In the genomic region with DNA sequence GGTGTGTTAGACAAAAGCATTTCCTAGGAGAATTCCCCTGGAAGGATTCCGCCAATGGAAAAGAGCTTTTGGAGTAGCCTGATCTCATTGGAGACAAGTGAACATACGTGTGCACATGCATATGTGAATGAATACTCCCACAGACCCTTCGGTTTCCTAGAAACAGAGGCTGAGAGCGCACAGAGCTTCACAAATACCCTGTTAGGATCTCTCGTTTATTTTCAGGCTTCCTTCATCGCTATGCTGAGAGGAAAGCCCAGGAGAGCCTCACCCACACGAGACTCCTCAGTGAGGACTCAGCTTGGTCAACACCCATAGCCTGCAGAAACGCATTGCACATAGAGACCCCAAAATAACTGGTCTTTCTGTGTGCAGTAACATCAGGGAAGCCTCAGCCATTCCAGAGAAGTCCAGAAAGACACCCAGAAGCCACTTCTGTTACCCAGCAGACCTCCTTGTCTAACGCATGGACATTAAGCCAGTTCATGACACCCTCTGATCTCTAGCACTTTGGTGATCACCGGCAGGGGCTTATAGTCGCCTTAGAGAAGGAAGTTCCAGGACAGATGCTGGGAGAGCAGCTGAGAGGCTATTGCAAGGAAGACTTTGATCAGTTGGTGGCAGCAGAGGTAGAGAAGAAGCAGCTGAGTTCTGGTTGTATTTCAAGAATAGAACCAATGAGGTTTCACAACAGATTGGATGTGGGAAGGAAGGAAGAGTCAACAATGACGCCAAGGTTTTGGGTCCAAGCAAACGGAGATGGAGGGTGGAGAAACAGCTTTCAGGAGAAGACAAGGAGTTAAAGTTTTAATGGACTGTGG, we compare ENCODE assay signal across 9 mouse cellular contexts. TPM values are rescaled to one million over a fixed set of nuclear protein-coding genes. Genes with fewer than 3 reads are reported as not detected.
DNase-seq lines count a peak whose midpoint lies in the region; ATAC-seq and TF ChIP-seq lines count a peak whose summit lies in the region.
"Had no signal": no experiment of that assay in that cellular context is flagged by ENCODE, and none has a peak within 500 bp of the region (broad histone marks: within the 10 kb centered on the region; RNA-seq: fewer than 3 reads in every experiment).

No protein-coding gene starts in this region.

- CTCF ChIA-PET in Patski (lab: Charles Lee): interaction anchor here (0.7 to 5.1 kb wide), 13 partner anchors 9 to 284 kb away, joined by 3 to 40 read pairs (median 3); no protein-coding TSS in a partner anchor

- no peak for ATAC-seq in heart, embryonic 12.5 days (ENCODE audit: insufficient number of reproducible peaks, low FRiP score)
- no peak for ATAC-seq in Patski
- 0 out of 2 replicates have a peak, but pooled peaks have one; percentile 10 for ATAC-seq in heart, embryonic 16.5 days (replicated peaks; ENCODE audit: extremely low read depth, insufficient read depth, low FRiP score)
- 0 out of 2 replicates have a peak, but pooled peaks have one; percentile 17 for ATAC-seq in midbrain, embryonic 14.5 days (ENCODE audit: low FRiP score, low TSS enrichment)

- in situ Hi-C loops in Patski (cut with MboI; ENCODE audit: low pct_unique_long_range_greater_than_20kb): loop anchor here (5.0 to 10.0 kb wide), 2 partner anchors 223 to 530 kb away; no protein-coding TSS in a partner anchor

- H3K9me3 ChIP-seq in heart, embryonic 12.5 days (replicated peaks): no peaks in the 10 kb centered on the region
- no peaks in the 10 kb centered on the region for H3K9me3 ChIP-seq in heart, embryonic 16.5 days (replicated peaks; ENCODE audit: control insufficient read depth, low read length)
- no peaks in the 10 kb centered on the region for H3K9me3 ChIP-seq in midbrain, embryonic 14.5 days (ENCODE audit: control insufficient read depth, low read length)

- no peaks in the 10 kb centered on the region for H3K27me3 ChIP-seq in heart, embryonic 12.5 days (replicated peaks)
- no peaks in the 10 kb centered on the region for H3K27me3 ChIP-seq in Patski
- no peaks in the 10 kb centered on the region for H3K27me3 ChIP-seq in heart, embryonic 16.5 days (ENCODE audit: control insufficient read depth, insufficient read depth, low read length)
- H3K27me3 ChIP-seq in midbrain, embryonic 14.5 days (ENCODE audit: control insufficient read depth, insufficient read depth, low read length): no peaks in the 10 kb centered on the region

- POLR2A ChIA-PET in Patski (lab: Charles Lee): interaction anchor here (0.5 to 1.0 kb wide), 3 partner anchors 20 to 202 kb away, joined by 3 to 4 read pairs (median 3); no protein-coding TSS in a partner anchor

- no peak overlapping the region for H3K27ac ChIP-seq in heart, embryonic 12.5 days (ENCODE audit: poor library complexity, severe bottlenecking)
- no peak overlapping the region for H3K27ac ChIP-seq in heart, embryonic 16.5 days (ENCODE audit: low read length)
- peak overlapping the region; percentile 88 for H3K27ac ChIP-seq in layer of hippocampus, adult 2 months
- peak overlapping the region; percentile 80 for H3K27ac ChIP-seq in midbrain, embryonic 14.5 days (replicated peaks; ENCODE audit: low read depth, low read length)

- H3K4me2 ChIP-seq in heart, embryonic 12.5 days: no peak overlapping the region
- H3K4me2 ChIP-seq in heart, embryonic 16.5 days (ENCODE audit: low read depth, low read length): no peak overlapping the region
- H3K4me2 ChIP-seq in midbrain, embryonic 14.5 days (ENCODE audit: low read length): no peak overlapping the region

- WGBS in heart, embryonic 12.5 days: 54% methylated on average over 13 of the region's 13 CpGs
- WGBS in heart, embryonic 16.5 days: 49% methylated on average over 13 of the region's 13 CpGs
- WGBS in midbrain, embryonic 14.5 days: 65% methylated on average over 13 of the region's 13 CpGs

- DNase-seq in heart, adult 11 months: peak; percentile 89
- DNase-seq in Patski (ENCODE audit: low read depth, low spot score): peak; percentile 6
- DNase-seq in layer of hippocampus, adult 2 months (ENCODE audit: low spot score in 2 of 2): peak; percentile 44 to 78
- peak; percentile 67 for DNase-seq in midbrain, embryonic 14.5 days
- peak; percentile 32 to 45 for DNase-seq in thymus, postnatal 36 days
- no peak for DNase-seq in spleen, postnatal 36 days (ENCODE audit: low spot score in 2 of 2)

- H3K4me3 ChIP-seq in heart, embryonic 12.5 days: no peak overlapping the region
- no peak overlapping the region for H3K4me3 ChIP-seq in heart, embryonic 16.5 days (ENCODE audit: low read length)
- H3K4me3 ChIP-seq in layer of hippocampus, adult 2 months: peak overlapping the region; percentile 26; the same call in 1 of the 2 replicates
- no peak overlapping the region for H3K4me3 ChIP-seq in midbrain, embryonic 14.5 days (replicated peaks; ENCODE audit: low read depth, low read length)

- no peak overlapping the region for H3K9ac ChIP-seq in heart, embryonic 12.5 days
- H3K9ac ChIP-seq in heart, embryonic 16.5 days (ENCODE audit: low read length): no peak overlapping the region
- no peak overlapping the region for H3K9ac ChIP-seq in midbrain, embryonic 14.5 days (replicated peaks; ENCODE audit: low read length)

- H3K36me3 ChIP-seq in heart, embryonic 12.5 days: no peaks in the 10 kb centered on the region
- H3K36me3 ChIP-seq in heart, embryonic 16.5 days (ENCODE audit: control insufficient read depth, insufficient read depth): no peaks in the 10 kb centered on the region
- H3K36me3 ChIP-seq in midbrain, embryonic 14.5 days (ENCODE audit: control insufficient read depth, insufficient read depth, low read length): no peaks in the 10 kb centered on the region

- peak; percentile 76 for TF ChIP-seq CTCF in Patski (IDR thresholded peaks at IDR 0.05)
- peak; percentile 79 for TF ChIP-seq CTCF in layer of hippocampus, adult 2 months (conservative IDR thresholded peaks at IDR 0.05)

- H3K4me1 ChIP-seq in heart, embryonic 12.5 days (replicated peaks): peaks cover 14% of the 10 kb centered on the region; the same call in 1 of the 2 replicates
- 0 out of 2 replicates have a peak, but pooled peaks cover 3% of the 10 kb centered on the region for H3K4me1 ChIP-seq in heart, embryonic 16.5 days (ENCODE audit: control insufficient read depth, insufficient read depth, low read length)
- peaks cover 19% of the 10 kb centered on the region for H3K4me1 ChIP-seq in midbrain, embryonic 14.5 days (ENCODE audit: control insufficient read depth, insufficient read depth, low read length)

RNA-seq across cellular contexts. Expression of a gene that starts 58.4 kb away (rescaled TPM):
- polyA plus RNA-seq in heart, embryonic 12.5 days (2016; fragmentation: Nextera tagmentation; extraction: Ambion mirVana): 1.1 and 1.3 TPM in 2 replicates
- 0.04 TPM for polyA plus RNA-seq in Patski (2021)
- polyA plus RNA-seq in heart, embryonic 16.5 days (2015; fragmentation: Nextera tagmentation; extraction: Ambion mirVana): 0.18 and 0.22 TPM in 2 replicates
- total RNA-seq in layer of hippocampus, adult 2 months (2021): under 1 TPM; 0.74 to 0.81 TPM
- polyA plus RNA-seq in midbrain, embryonic 14.5 days (2014; fragmentation: Nextera tagmentation; extraction: Ambion mirVana): 5.6 and 7.6 TPM in 2 replicates
- total RNA-seq: neutrophil, adult 5-6 weeks had no signal

Comparison
In these comparisons a context has a peak if more than half of its experiments do, and no peak if none do; other contexts are left out.
1. ATAC-seq: peak in heart, embryonic 16.5 days (single experiment) and midbrain, embryonic 14.5 days (single experiment); none in heart, embryonic 12.5 days (single experiment) and Patski (single experiment).
2. DNase-seq: peak in heart, adult 11 months (single experiment), Patski (single experiment), layer of hippocampus, adult 2 months (2 of 2), midbrain, embryonic 14.5 days (single experiment) and thymus, postnatal 36 days (2 of 2); none in spleen, postnatal 36 days (0 of 2).
3. H3K27ac ChIP-seq: peak in layer of hippocampus, adult 2 months (single experiment) and midbrain, embryonic 14.5 days (single experiment); none in heart, embryonic 12.5 days (single experiment) and heart, embryonic 16.5 days (single experiment).